Mouse (Mus musculus) midbrain, embryonic 13.5 days (tissue): ENCODE results near the gene Slc25a45. TPM values are rescaled to one million over a fixed set of nuclear protein-coding genes. Genes with fewer than 3 reads are reported as not detected.

ENCODE experiments used
- ATAC-seq: fragments of 200-750 bp; cut with Nextera tagmentation; 2 replicates; pipeline ENCODE4 v1.8.0; 2017; ENCODE audit warnings: mild to moderate bottlenecking, moderate TSS enrichment, moderate library complexity
- H3K27ac ChIP-seq: fragments of 300-500 bp; sonication (generic); 2 replicates; pipeline ENCODE4 v1.5.1; 2015; ENCODE audit warnings: inconsistent platforms, mild to moderate bottlenecking, moderate library complexity
- H3K27me3 ChIP-seq: fragments of 300-500 bp; sonication (generic); 2 replicates; pipeline ENCODE4 v1.6.1; 2015; ENCODE audit warnings: mild to moderate bottlenecking, inconsistent platforms
- H3K36me3 ChIP-seq: fragments of 300-500 bp; sonication (generic); 2 replicates; pipeline ENCODE4 v1.6.1; 2015; ENCODE audit warnings: mild to moderate bottlenecking, inconsistent platforms
- H3K4me1 ChIP-seq: fragments of 300-500 bp; sonication (generic); replicated peaks from 2 replicates; pipeline ENCODE4 v1.6.1; 2015; ENCODE audit warnings: inconsistent platforms
- H3K4me2 ChIP-seq: fragments of 300-500 bp; sonication (generic); replicated peaks from 2 replicates; pipeline ENCODE4 v1.6.1; 2015; ENCODE audit warnings: moderate library complexity, mild to moderate bottlenecking, inconsistent platforms
- H3K4me3 ChIP-seq: fragments of 300-500 bp; sonication (generic); replicated peaks from 2 replicates; pipeline ENCODE4 v1.5.1; 2015; ENCODE audit warnings: mild to moderate bottlenecking, inconsistent platforms
- H3K9ac ChIP-seq: fragments of 300-500 bp; sonication (generic); replicated peaks from 2 replicates; pipeline ENCODE4 v1.6.1; 2015; ENCODE audit warnings: mild to moderate bottlenecking, inconsistent platforms
- H3K9me3 ChIP-seq: fragments of 300-500 bp; sonication (generic); 2 replicates; pipeline ENCODE4 v1.6.1; 2016; ENCODE audit warnings: mild to moderate bottlenecking, inconsistent platforms
- WGBS: fragments of 180-500 bp; shearing (Covaris S2); methylation state at CpG from one replicate; pipeline ENCODE4 v1.1.7; 2015; 5-methylcytosine and 5-hydroxymethylcytosine counted together
- polyA plus RNA-seq: library from polyadenylated mRNA; unstranded; fragments of >200 nt; fragmentation: Nextera tagmentation; extraction: Ambion mirVana; gene quantifications from 2 replicates; pipeline ENCODE4 v1.2.1, GENCODE M21; 2015

The Slc25a45 gene
- 1.4 and 2.0 TPM in 2 replicates for polyA plus RNA-seq

DNA sequence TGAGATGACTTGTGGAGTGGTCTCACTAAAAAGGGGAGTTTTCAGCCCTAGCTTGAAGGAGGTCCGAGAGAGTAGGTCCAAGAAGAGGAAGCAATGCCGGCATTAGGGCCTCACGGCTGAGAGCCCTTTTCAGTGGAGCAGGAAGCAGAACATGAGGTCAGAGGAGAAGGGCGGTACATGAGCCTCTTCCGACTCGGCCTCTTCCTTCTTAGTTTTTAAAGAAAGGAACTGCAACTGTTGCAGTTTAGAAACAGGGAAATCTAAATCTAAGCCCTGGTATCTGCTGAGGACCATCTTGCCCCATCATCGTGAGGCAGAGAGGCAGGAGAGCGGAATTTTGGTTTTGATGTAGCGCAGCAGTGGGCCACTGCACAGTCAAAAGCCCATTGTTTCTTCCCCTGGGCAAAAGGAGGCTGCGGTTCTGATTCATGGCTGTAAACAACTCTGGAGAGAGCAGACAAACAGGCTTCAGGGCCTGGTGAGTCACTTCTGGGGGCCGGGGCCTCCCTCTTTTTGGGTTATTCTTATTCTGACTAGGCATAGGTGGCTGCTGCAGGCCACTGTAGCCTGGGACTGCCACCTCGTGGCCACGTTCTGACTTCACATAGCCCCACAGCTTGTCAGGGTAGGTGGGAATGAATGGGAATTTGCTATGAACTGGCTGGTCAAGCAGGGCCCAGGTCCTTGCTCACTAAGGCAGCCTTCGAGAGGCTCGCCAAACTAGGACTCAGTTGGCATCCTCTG is at the start of gene Slc25a45:
Slc25a45 (plus strand) TSS at position 191 of the 744 bp plus-strand sequence.
- Histone ChIP-seq H3K27ac (no peak within 1 kb of the TSS), H3K27me3 (no peaks in the 10 kb centered on the region), H3K9me3 (no peaks in the 10 kb centered on the region), H3K9ac (peak within 1 kb of the TSS; percentile 25; the same call in 1 of the 2 replicates), H3K36me3 (peaks cover 3% of the 10 kb centered on the region; the same call in 1 of the 2 replicates), H3K4me2 (no peak within 1 kb of the TSS), H3K4me3 (no peak within 1 kb of the TSS), H3K4me1 (peaks cover 23% of the 10 kb centered on the region)
- peak; percentile 53; the same call in 1 of the 2 replicates for ATAC-seq
- WGBS = 50% methylated on average over 15 of the region's 15 CpGs

DNA sequence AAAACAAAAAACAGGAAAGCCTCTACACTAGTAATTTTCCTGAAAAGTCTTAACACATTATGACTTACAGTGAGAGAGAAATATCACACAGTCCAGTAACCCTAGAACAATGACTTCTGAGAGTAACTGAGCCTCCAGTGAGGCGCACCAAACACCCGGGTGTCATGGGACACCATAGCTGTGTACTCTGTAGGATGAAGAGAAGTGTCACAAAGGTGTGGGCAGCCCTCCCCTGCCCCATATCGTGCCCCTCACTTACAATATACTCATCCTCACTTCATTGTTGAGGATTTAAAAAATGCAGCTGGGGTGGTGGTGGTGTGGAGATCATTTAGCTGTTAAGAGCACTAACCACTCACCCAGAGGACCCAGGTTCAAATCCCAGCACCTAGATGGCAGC is 49.5 kb upstream of the Slc25a45 start:
- WGBS = 94% methylated on average over 3 of the region's 3 CpGs
- H3K27ac ChIP-seq = no peak overlapping the region
- H3K9ac ChIP-seq = no peak overlapping the region
- H3K4me2 ChIP-seq = no peak overlapping the region
- no peaks in the 10 kb centered on the region for H3K36me3 ChIP-seq
- no peak for ATAC-seq
- peaks cover 6% of the 10 kb centered on the region for H3K4me1 ChIP-seq
- no peaks in the 10 kb centered on the region for H3K27me3 ChIP-seq
- H3K4me3 ChIP-seq = no peak overlapping the region
- no peaks in the 10 kb centered on the region for H3K9me3 ChIP-seq

DNA sequence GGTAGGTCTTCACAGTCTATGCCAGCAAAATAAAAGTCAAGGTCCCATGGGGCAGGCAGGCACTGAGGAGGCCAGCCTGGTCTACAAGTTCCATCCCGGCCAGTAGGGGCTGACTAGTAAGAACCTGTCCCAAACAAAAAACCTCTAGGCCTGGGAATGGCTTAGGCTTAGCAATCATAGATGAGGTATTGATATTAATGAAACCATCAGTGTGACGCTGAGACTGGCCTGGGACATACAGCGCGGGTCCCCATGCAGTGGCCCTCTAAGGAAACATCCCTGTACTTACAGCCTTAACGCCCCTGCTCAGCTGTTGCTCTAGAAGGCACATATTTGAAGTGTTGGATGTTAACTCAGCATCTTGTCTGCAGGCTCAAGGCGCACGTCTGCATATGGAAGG is 48.7 kb upstream of the Slc25a45 start:
- Histone ChIP-seq H3K9ac (no peak overlapping the region), H3K9me3 (no peaks in the 10 kb centered on the region), H3K4me3 (no peak overlapping the region), H3K27me3 (no peaks in the 10 kb centered on the region), H3K4me2 (no peak overlapping the region), H3K27ac (no peak overlapping the region), H3K36me3 (no peaks in the 10 kb centered on the region), H3K4me1 (peaks cover 2% of the 10 kb centered on the region; the same call in 1 of the 2 replicates)
- no peak for ATAC-seq
- 89% methylated on average over 7 of the region's 7 CpGs for WGBS

DNA sequence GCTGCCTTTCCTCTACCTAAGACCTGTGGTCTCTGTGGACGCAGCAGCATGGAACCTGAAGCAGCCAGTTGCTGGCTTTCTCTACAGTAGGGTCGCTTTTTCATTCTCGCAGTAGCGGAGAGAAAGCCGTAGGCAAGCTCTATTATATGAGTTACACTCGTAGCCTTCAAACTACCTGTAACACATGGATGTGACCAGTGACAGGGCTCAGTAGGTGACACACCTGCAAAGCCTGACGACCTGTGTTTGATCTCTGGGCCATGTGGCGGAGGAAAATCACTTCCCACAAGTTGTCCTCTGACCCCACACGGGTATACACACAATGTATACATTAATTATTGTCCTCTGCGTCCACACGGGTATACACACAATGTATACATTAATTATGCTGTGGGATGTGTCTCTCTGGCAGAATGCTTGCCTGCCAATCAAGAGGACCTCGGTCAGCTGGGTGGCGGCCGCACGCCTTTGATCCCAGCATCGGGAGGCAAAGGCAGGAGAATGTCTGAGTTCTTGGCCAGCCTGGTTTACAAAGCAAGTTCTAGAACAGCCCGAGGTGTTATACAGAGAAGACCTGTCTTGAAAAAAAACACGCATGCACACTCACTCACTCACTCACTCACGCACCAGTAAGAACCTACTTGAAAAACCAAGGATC is 47.5 kb upstream of the Slc25a45 start:
- no peaks in the 10 kb centered on the region for H3K36me3 ChIP-seq
- H3K4me3 ChIP-seq = no peak overlapping the region
- H3K9me3 ChIP-seq = no peaks in the 10 kb centered on the region
- 76% methylated on average over 19 of the region's 19 CpGs for WGBS
- H3K4me2 ChIP-seq = no peak overlapping the region
- H3K4me1 ChIP-seq = 0 out of 2 replicates have a peak, but pooled peaks cover 2% of the 10 kb centered on the region
- H3K27me3 ChIP-seq = no peaks in the 10 kb centered on the region
- no peak for ATAC-seq
- no peak overlapping the region for H3K27ac ChIP-seq
- H3K9ac ChIP-seq = no peak overlapping the region

DNA sequence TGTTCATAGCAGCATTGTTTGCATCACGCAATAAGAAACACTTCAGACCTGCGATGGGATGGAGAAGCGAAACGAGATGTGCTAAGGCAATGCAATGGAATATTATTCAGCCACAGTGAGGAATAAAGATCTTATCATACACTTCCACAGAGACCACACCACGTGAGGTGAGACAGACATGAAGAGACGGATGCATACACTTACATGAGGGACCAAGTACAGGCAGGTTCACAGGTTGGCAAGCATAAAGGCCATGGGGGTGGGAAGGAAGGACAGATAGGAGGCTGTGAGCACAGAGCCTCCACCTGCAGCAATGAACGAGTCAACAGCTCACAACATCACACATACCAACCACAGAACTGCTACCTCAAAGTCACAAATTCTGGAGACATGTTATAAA is 46.8 kb upstream of the Slc25a45 start:
- no peak for ATAC-seq
- no peak overlapping the region for H3K27ac ChIP-seq
- no peak overlapping the region for H3K4me3 ChIP-seq
- H3K27me3 ChIP-seq = no peaks in the 10 kb centered on the region
- H3K36me3 ChIP-seq = no peaks in the 10 kb centered on the region
- WGBS = 94% methylated on average over 7 of the region's 7 CpGs
- H3K4me2 ChIP-seq = no peak overlapping the region
- 0 out of 2 replicates have a peak, but pooled peaks cover 2% of the 10 kb centered on the region for H3K4me1 ChIP-seq
- no peak overlapping the region for H3K9ac ChIP-seq
- H3K9me3 ChIP-seq = no peaks in the 10 kb centered on the region

DNA sequence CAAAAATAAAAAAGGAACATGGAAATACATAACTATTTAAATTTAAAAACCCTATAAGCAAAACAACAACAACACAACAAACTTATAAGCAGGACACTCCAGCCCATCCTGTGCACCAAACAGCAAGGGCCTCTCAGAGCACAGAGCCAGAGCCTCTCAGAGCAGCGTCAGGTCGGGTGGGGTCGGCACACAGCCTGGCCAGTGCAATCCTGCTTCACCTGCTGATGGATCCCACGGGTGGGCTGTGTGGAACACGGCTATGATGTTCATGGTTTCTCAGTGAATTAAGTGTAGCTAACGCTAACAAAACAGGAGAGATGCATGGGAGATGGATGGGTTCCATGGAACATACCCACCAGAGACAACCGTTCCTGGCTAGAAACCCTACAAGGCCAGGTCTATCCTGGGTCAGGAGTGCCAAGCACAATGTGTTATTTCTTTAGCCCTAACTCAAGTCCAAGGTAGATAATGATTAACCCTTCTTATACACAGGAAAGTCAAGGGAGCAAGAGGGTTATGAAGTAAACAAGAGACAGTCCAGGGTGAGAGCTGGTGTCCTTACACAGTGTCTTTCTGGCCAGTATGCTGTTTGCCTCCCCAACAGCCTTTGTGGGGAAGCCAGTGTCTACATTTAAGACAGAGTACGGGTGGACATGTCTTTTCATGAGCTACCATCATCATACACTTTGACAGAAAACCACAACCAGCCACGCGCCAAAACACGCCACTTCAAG is 46.2 kb upstream of the Slc25a45 start:
- ATAC-seq = no peak
- Histone ChIP-seq H3K9ac (no peak overlapping the region), H3K4me3 (no peak overlapping the region), H3K4me1 (0 out of 2 replicates have a peak, but pooled peaks cover 2% of the 10 kb centered on the region), H3K27ac (no peak overlapping the region), H3K9me3 (no peaks in the 10 kb centered on the region), H3K36me3 (no peaks in the 10 kb centered on the region), H3K4me2 (no peak overlapping the region), H3K27me3 (no peaks in the 10 kb centered on the region)
- 92% methylated on average over 11 of the region's 11 CpGs for WGBS

DNA sequence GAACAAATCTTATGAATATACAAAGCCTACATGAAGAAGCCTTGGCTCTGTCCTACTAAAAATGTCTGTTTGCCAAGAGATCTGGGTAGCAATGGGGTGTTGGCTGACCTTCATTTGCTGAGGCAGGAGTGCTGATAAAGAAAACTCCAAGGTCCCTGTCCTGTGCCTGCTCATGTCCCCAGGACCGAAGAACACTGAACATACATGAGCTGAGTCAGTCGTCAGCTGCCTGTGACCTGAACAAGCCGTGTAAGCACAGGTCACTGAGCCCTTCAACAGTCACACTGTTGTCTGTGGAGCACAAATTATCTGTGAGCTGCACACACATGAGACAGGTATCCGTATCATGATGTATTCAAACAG is 45.7 kb upstream of the Slc25a45 start:
- no peaks in the 10 kb centered on the region for H3K27me3 ChIP-seq
- H3K4me1 ChIP-seq = peaks cover 2% of the 10 kb centered on the region; the same call in 1 of the 2 replicates
- no peak for ATAC-seq
- H3K36me3 ChIP-seq = no peaks in the 10 kb centered on the region
- H3K4me2 ChIP-seq = no peak overlapping the region
- no peak overlapping the region for H3K9ac ChIP-seq
- H3K4me3 ChIP-seq = no peak overlapping the region
- no peaks in the 10 kb centered on the region for H3K9me3 ChIP-seq
- 90% methylated on average over 4 of the region's 4 CpGs for WGBS
- H3K27ac ChIP-seq = no peak overlapping the region

DNA sequence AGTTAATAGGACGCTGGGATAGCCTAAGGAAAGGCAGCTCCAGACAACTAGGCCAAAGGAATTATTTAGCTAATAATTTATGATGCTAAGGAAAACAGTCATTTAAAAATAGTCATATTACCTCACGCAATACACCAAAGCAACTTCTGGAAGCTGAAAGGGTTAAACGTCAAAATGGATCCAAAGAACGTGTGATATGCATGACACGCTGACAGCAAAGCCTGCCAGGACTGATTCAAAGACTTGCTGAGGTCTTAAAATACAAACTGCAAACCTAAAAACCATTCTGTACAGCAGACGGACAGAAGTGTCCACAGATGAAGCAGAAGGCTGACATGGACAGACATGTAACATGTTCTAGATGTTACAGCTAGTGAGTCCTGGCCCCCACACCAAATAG is 45.3 kb upstream of the Slc25a45 start:
- no peaks in the 10 kb centered on the region for H3K36me3 ChIP-seq
- H3K4me2 ChIP-seq = no peak overlapping the region
- H3K9ac ChIP-seq = no peak overlapping the region
- H3K27me3 ChIP-seq = no peaks in the 10 kb centered on the region
- H3K4me3 ChIP-seq = no peak overlapping the region
- H3K27ac ChIP-seq = no peak overlapping the region
- peaks cover 2% of the 10 kb centered on the region; the same call in 1 of the 2 replicates for H3K4me1 ChIP-seq
- WGBS = 76% methylated on average over 6 of the region's 6 CpGs
- no peaks in the 10 kb centered on the region for H3K9me3 ChIP-seq
- no peak for ATAC-seq

DNA sequence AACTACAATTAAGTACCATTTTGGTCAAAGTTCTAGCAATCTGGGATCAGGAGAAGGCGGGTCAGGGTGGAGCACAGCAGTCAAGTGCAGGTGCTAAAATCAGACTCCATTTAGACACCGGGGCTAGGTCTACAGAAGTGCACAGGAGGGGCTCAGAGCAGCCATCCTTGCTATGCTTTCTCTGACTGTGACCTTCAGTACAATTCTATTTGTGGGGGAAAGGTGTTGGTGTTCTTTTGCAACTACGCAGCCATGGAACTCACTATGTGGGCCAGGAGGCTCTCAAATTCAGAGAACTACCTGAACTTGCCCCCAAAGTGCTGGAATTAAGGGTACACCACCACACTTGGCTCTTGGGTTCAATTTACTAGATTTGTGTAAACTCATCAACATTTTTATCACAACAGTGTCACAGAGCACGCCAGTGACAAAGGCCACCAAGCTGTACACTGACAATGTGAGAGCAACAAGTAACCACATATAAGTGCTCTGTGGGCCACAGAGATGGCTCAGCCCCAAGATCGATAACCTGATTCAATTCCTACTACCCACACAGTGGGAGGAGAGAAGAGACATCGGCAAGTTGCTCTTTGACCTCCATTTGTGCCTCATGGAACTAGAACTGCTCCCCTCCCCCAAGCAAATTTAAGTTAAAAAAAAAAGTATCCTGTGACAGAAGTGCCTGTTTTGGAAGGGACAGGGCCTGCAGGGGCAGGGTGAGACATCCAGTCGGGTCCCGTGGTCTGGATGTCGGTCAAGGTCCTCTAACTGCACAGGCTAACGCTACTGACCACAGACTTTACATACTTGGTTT is 44.1 kb upstream of the Slc25a45 start:
- no peak overlapping the region for H3K4me2 ChIP-seq
- no peaks in the 10 kb centered on the region for H3K9me3 ChIP-seq
- H3K4me3 ChIP-seq = no peak overlapping the region
- no peak overlapping the region for H3K9ac ChIP-seq
- no peak overlapping the region for H3K27ac ChIP-seq
- ATAC-seq = no peak
- peaks cover 2% of the 10 kb centered on the region; the same call in 1 of the 2 replicates for H3K4me1 ChIP-seq
- H3K27me3 ChIP-seq = no peaks in the 10 kb centered on the region
- WGBS = 94% methylated on average over 10 of the region's 10 CpGs
- H3K36me3 ChIP-seq = no peaks in the 10 kb centered on the region

DNA sequence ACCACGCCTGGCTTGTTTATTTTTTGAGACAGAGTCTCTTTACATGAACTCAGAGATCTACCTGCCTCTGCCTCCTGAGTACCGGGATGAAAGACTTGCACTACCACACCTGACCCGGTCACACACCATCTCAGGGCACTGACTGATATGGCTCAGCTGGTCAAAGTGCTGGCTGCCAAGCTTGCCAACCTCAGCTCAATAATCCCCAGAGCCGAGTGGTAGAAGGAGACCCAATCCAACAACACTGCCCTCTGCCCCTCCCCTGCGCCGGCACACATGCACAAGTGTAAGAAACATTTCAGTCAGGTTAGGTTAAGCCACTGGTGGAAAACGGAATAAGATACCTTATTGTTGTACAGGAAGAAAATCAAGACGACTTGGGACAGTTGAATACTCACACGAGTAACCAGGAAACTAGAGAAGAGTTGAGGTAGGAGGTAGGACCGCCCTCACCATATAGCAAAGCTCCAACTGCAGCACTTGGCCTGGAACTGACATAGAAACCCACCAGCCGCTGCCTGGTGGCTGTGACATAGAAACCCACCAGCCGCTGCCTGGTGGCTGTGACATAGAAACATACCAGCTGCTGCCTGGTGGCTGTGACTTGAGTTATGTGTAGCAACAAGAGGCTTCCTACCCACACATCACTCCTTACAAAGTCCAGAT is 43.2 kb upstream of the Slc25a45 start:
- Histone ChIP-seq H3K27me3 (no peaks in the 10 kb centered on the region), H3K4me3 (no peak overlapping the region), H3K9ac (no peak overlapping the region), H3K4me1 (peaks cover 2% of the 10 kb centered on the region; the same call in 1 of the 2 replicates), H3K27ac (no peak overlapping the region), H3K9me3 (no peaks in the 10 kb centered on the region), H3K36me3 (no peaks in the 10 kb centered on the region), H3K4me2 (no peak overlapping the region)
- ATAC-seq = no peak
- 93% methylated on average over 12 of the region's 12 CpGs for WGBS
